Mouse (Mus musculus): Measurements from ENCODE around the gene Serpini1. TPM values are rescaled to one million over a fixed set of nuclear protein-coding genes. Genes with fewer than 3 reads are reported as not detected.
"Not testable (repeated sequence)": the region's sequence is repeated elsewhere in the genome, so short reads cannot be mapped to it uniquely, and the experiment has no call there.

Gene Serpini1
- polyA plus RNA-seq, 1 experiment from 2014 or later: 41.6 TPM

- H3K9me3 ChIP-seq (ENCODE audit: control insufficient read depth, low read length): no peaks in the 10 kb centered on the region
- H3K4me2 ChIP-seq (replicated peaks; ENCODE audit: low read depth, low read length): no peak overlapping the region
- no peak for DNase-seq (ENCODE audit: low spot score)
- no peak overlapping the region for H3K9ac ChIP-seq (ENCODE audit: low read depth, low read length)
- no peak for ATAC-seq (ENCODE audit: low FRiP score)
- no peaks in the 10 kb centered on the region for H3K27me3 ChIP-seq (ENCODE audit: control insufficient read depth, insufficient read depth, low read length)
- H3K36me3 ChIP-seq (ENCODE audit: control insufficient read depth, insufficient read depth, low read length): no peaks in the 10 kb centered on the region
- WGBS: 84% methylated on average over 2 of the region's 2 CpGs
- H3K4me3 ChIP-seq (ENCODE audit: low read depth, low read length): no peak overlapping the region
- no peaks in the 10 kb centered on the region for H3K4me1 ChIP-seq (replicated peaks; ENCODE audit: control insufficient read depth, insufficient read depth, low read length)
- no peak overlapping the region for H3K27ac ChIP-seq (ENCODE audit: low read depth, low read length)
These were observed 94.3 kb downstream of the Serpini1 start for GRCm38 (mm10) chr3:75651603-75652115.

GRCm38 (mm10) chr3:75653901-75654300 lies 96.6 kb downstream of the Serpini1 start:
- not testable (repeated sequence) for H3K27me3 ChIP-seq (ENCODE audit: control insufficient read depth, insufficient read depth, low read length); H3K9me3 ChIP-seq (ENCODE audit: control insufficient read depth, low read length); DNase-seq (ENCODE audit: low spot score); H3K9ac ChIP-seq (ENCODE audit: low read depth, low read length); H3K4me2 ChIP-seq (replicated peaks; ENCODE audit: low read depth, low read length); H3K27ac ChIP-seq (ENCODE audit: low read depth, low read length); H3K36me3 ChIP-seq (ENCODE audit: control insufficient read depth, insufficient read depth, low read length); H3K4me3 ChIP-seq (ENCODE audit: low read depth, low read length); H3K4me1 ChIP-seq (replicated peaks; ENCODE audit: control insufficient read depth, insufficient read depth, low read length); ATAC-seq (ENCODE audit: low FRiP score)
- 62% methylated on average over 4 of the region's 4 CpGs for WGBS

GRCm38 (mm10) chr3:75655578-75656344 lies 98.4 kb downstream of the Serpini1 start:
- H3K9me3 ChIP-seq (ENCODE audit: control insufficient read depth, low read length): no peaks in the 10 kb centered on the region
- WGBS: 83% methylated on average over 6 of the region's 6 CpGs
- H3K4me3 ChIP-seq (ENCODE audit: low read depth, low read length): no peak overlapping the region
- no peak overlapping the region for H3K9ac ChIP-seq (ENCODE audit: low read depth, low read length)
- no peak overlapping the region for H3K4me2 ChIP-seq (replicated peaks; ENCODE audit: low read depth, low read length)
- DNase-seq (ENCODE audit: low spot score): no peak
- no peaks in the 10 kb centered on the region for H3K36me3 ChIP-seq (ENCODE audit: control insufficient read depth, insufficient read depth, low read length)
- no peak overlapping the region for H3K27ac ChIP-seq (ENCODE audit: low read depth, low read length)
- no peak for ATAC-seq (ENCODE audit: low FRiP score)
- H3K4me1 ChIP-seq (replicated peaks; ENCODE audit: control insufficient read depth, insufficient read depth, low read length): no peaks in the 10 kb centered on the region
- no peaks in the 10 kb centered on the region for H3K27me3 ChIP-seq (ENCODE audit: control insufficient read depth, insufficient read depth, low read length)

- Histone ChIP-seq H3K9me3 (ENCODE audit: control insufficient read depth, low read length) (no peaks in the 10 kb centered on the region), H3K27me3 (ENCODE audit: control insufficient read depth, insufficient read depth, low read length) (no peaks in the 10 kb centered on the region), H3K36me3 (ENCODE audit: control insufficient read depth, insufficient read depth, low read length) (no peaks in the 10 kb centered on the region), H3K9ac (ENCODE audit: low read depth, low read length) (no peak overlapping the region), H3K4me2 (replicated peaks; ENCODE audit: low read depth, low read length) (no peak overlapping the region), H3K27ac (ENCODE audit: low read depth, low read length) (no peak overlapping the region), H3K4me3 (ENCODE audit: low read depth, low read length) (no peak overlapping the region), H3K4me1 (replicated peaks; ENCODE audit: control insufficient read depth, insufficient read depth, low read length) (no peaks in the 10 kb centered on the region)
- no peak for ATAC-seq (ENCODE audit: low FRiP score)
- 79% methylated on average over 3 of the region's 3 CpGs for WGBS
- no peak for DNase-seq (ENCODE audit: low spot score)
These were observed 109.6 kb downstream of the Serpini1 start for GRCm38 (mm10) chr3:75666962-75667361.

GRCm38 (mm10) chr3:75670425-75670824 lies 113.1 kb downstream of the Serpini1 start:
- ATAC-seq (ENCODE audit: low FRiP score): no peak

GRCm38 (mm10) chr3:75682881-75683280 lies 125.5 kb downstream of the Serpini1 start:
- Histone ChIP-seq H3K9me3 (ENCODE audit: control insufficient read depth, low read length) (no peaks in the 10 kb centered on the region), H3K9ac (ENCODE audit: low read depth, low read length) (no peak overlapping the region), H3K4me2 (replicated peaks; ENCODE audit: low read depth, low read length) (no peak overlapping the region), H3K36me3 (ENCODE audit: control insufficient read depth, insufficient read depth, low read length) (no peaks in the 10 kb centered on the region), H3K4me3 (ENCODE audit: low read depth, low read length) (no peak overlapping the region), H3K27me3 (ENCODE audit: control insufficient read depth, insufficient read depth, low read length) (no peaks in the 10 kb centered on the region), H3K27ac (ENCODE audit: low read depth, low read length) (no peak overlapping the region), H3K4me1 (replicated peaks; ENCODE audit: control insufficient read depth, insufficient read depth, low read length) (no peaks in the 10 kb centered on the region)
- no peak for DNase-seq (ENCODE audit: low spot score)
- no peak for ATAC-seq (ENCODE audit: low FRiP score)

More at GRCm38 (mm10) chr3:75670425-75670824, 113.1 kb downstream of the Serpini1 start:
- no peak overlapping the region for H3K4me2 ChIP-seq (replicated peaks; ENCODE audit: low read depth, low read length)
- H3K36me3 ChIP-seq (ENCODE audit: control insufficient read depth, insufficient read depth, low read length): no peaks in the 10 kb centered on the region
- H3K9ac ChIP-seq (ENCODE audit: low read depth, low read length): no peak overlapping the region
- WGBS: 60% methylated on average over 1 of the region's 1 CpGs
- H3K27ac ChIP-seq (ENCODE audit: low read depth, low read length): no peak overlapping the region
- H3K9me3 ChIP-seq (ENCODE audit: control insufficient read depth, low read length): no peaks in the 10 kb centered on the region
- no peak for DNase-seq (ENCODE audit: low spot score)
- H3K4me3 ChIP-seq (ENCODE audit: low read depth, low read length): no peak overlapping the region
- H3K27me3 ChIP-seq (ENCODE audit: control insufficient read depth, insufficient read depth, low read length): no peaks in the 10 kb centered on the region
- H3K4me1 ChIP-seq (replicated peaks; ENCODE audit: control insufficient read depth, insufficient read depth, low read length): no peaks in the 10 kb centered on the region

GRCm38 (mm10) chr3:75686775-75687174 lies 129.4 kb downstream of the Serpini1 start:
- Histone ChIP-seq H3K4me1 (replicated peaks; ENCODE audit: control insufficient read depth, insufficient read depth, low read length) (no peaks in the 10 kb centered on the region), H3K4me2 (replicated peaks; ENCODE audit: low read depth, low read length) (no peak overlapping the region), H3K9me3 (ENCODE audit: control insufficient read depth, low read length) (no peaks in the 10 kb centered on the region), H3K27me3 (ENCODE audit: control insufficient read depth, insufficient read depth, low read length) (no peaks in the 10 kb centered on the region), H3K9ac (ENCODE audit: low read depth, low read length) (no peak overlapping the region), H3K27ac (ENCODE audit: low read depth, low read length) (no peak overlapping the region), H3K4me3 (ENCODE audit: low read depth, low read length) (no peak overlapping the region), H3K36me3 (ENCODE audit: control insufficient read depth, insufficient read depth, low read length) (no peaks in the 10 kb centered on the region)
- ATAC-seq (ENCODE audit: low FRiP score) (no peak), DNase-seq (ENCODE audit: low spot score) (no peak)
- 83% methylated on average over 2 of the region's 2 CpGs for WGBS

- Histone ChIP-seq H3K36me3 (ENCODE audit: control insufficient read depth, insufficient read depth, low read length) (no peaks in the 10 kb centered on the region), H3K27ac (ENCODE audit: low read depth, low read length) (no peak overlapping the region), H3K27me3 (ENCODE audit: control insufficient read depth, insufficient read depth, low read length) (no peaks in the 10 kb centered on the region), H3K9ac (ENCODE audit: low read depth, low read length) (no peak overlapping the region), H3K4me3 (ENCODE audit: low read depth, low read length) (no peak overlapping the region), H3K4me1 (replicated peaks; ENCODE audit: control insufficient read depth, insufficient read depth, low read length) (no peaks in the 10 kb centered on the region), H3K9me3 (ENCODE audit: control insufficient read depth, low read length) (no peaks in the 10 kb centered on the region), H3K4me2 (replicated peaks; ENCODE audit: low read depth, low read length) (no peak overlapping the region)
- WGBS: 81% methylated on average over 3 of the region's 3 CpGs
- ATAC-seq (ENCODE audit: low FRiP score) (no peak), DNase-seq (ENCODE audit: low spot score) (no peak)
These were observed 130.0 kb downstream of the Serpini1 start for GRCm38 (mm10) chr3:75687187-75687825.

- Histone ChIP-seq H3K27me3 (ENCODE audit: control insufficient read depth, insufficient read depth, low read length) (no peaks in the 10 kb centered on the region), H3K4me1 (replicated peaks; ENCODE audit: control insufficient read depth, insufficient read depth, low read length) (no peaks in the 10 kb centered on the region), H3K9ac (ENCODE audit: low read depth, low read length) (no peak overlapping the region), H3K27ac (ENCODE audit: low read depth, low read length) (no peak overlapping the region), H3K36me3 (ENCODE audit: control insufficient read depth, insufficient read depth, low read length) (no peaks in the 10 kb centered on the region), H3K9me3 (ENCODE audit: control insufficient read depth, low read length) (no peaks in the 10 kb centered on the region), H3K4me2 (replicated peaks; ENCODE audit: low read depth, low read length) (no peak overlapping the region), H3K4me3 (ENCODE audit: low read depth, low read length) (no peak overlapping the region)
- DNase-seq (ENCODE audit: low spot score): no peak
- ATAC-seq (ENCODE audit: low FRiP score): no peak
These were observed 133.0 kb downstream of the Serpini1 start for GRCm38 (mm10) chr3:75690321-75690720.
